ENCODE assay signal across 11 mouse cellular contexts in genomic region chr10:126935121-126935520, GRCm38 (mm10). TPM values are rescaled to one million over a fixed set of nuclear protein-coding genes. Genes with fewer than 3 reads are reported as not detected.
DNase-seq lines count a peak whose midpoint lies in the region; ATAC-seq and TF ChIP-seq lines count a peak whose summit lies in the region.
"Had no signal": no experiment of that assay in that cellular context is flagged by ENCODE, and none has a peak within 500 bp of the region (broad histone marks: within the 10 kb centered on the region; RNA-seq: fewer than 3 reads in every experiment).

No protein-coding gene starts in this region.

- ATAC-seq in heart, embryonic 11.5 days (replicated peaks; ENCODE audit: insufficient number of reproducible peaks, low FRiP score, low TSS enrichment), result no peak
- ATAC-seq in liver, embryonic 11.5 days (replicated peaks; ENCODE audit: low FRiP score), result no peak
- no peak for ATAC-seq in forebrain, embryonic 16.5 days
- ATAC-seq: Patski had no signal

- 83% methylated on average over 8 of the region's 8 CpGs for WGBS in heart, embryonic 11.5 days (ENCODE audit: insufficient replicate concordance)
- WGBS in liver, embryonic 11.5 days, result 76% methylated on average over 8 of the region's 8 CpGs
- 89% methylated on average over 8 of the region's 8 CpGs for WGBS in forebrain, embryonic 16.5 days
- 31% methylated on average over 8 of the region's 8 CpGs for WGBS in small intestine, adult 2 months

- peak overlapping the region; percentile 36; the same call in 1 of the 2 replicates for H3K27ac ChIP-seq in heart, embryonic 11.5 days (ENCODE audit: low read depth, low read length)
- no peak overlapping the region for H3K27ac ChIP-seq in liver, embryonic 11.5 days (ENCODE audit: low read depth, low read length)
- peak overlapping the region; percentile 76 for H3K27ac ChIP-seq in forebrain, embryonic 16.5 days (ENCODE audit: low read length)
- H3K27ac ChIP-seq in small intestine, adult 2 months (ENCODE audit: insufficient read depth, low read depth, low read length), result peak overlapping the region; percentile 93

- peaks cover 28% of the 10 kb centered on the region for H3K4me1 ChIP-seq in heart, embryonic 11.5 days (ENCODE audit: control insufficient read depth, insufficient read depth, low read length)
- peaks cover 8% of the 10 kb centered on the region for H3K4me1 ChIP-seq in liver, embryonic 11.5 days (replicated peaks; ENCODE audit: control insufficient read depth, insufficient read depth, low read length)
- peaks cover 25% of the 10 kb centered on the region for H3K4me1 ChIP-seq in forebrain, embryonic 16.5 days (replicated peaks; ENCODE audit: control insufficient read depth, insufficient read depth, low read length)
- H3K4me1 ChIP-seq in small intestine, adult 2 months (ENCODE audit: control insufficient read depth, insufficient read depth, insufficient read length, low read length), result peaks cover 17% of the 10 kb centered on the region

- H3K27me3 ChIP-seq in heart, embryonic 11.5 days (ENCODE audit: control insufficient read depth, insufficient read depth, low read length), result no peaks in the 10 kb centered on the region
- no peaks in the 10 kb centered on the region for H3K27me3 ChIP-seq in liver, embryonic 11.5 days (replicated peaks; ENCODE audit: control insufficient read depth, insufficient read depth, low read length)
- H3K27me3 ChIP-seq in forebrain, embryonic 16.5 days (replicated peaks; ENCODE audit: control insufficient read depth, insufficient read depth, low read length), result no peaks in the 10 kb centered on the region
- no peaks in the 10 kb centered on the region for H3K27me3 ChIP-seq in small intestine, adult 2 months (ENCODE audit: control insufficient read depth, insufficient read depth, low read length)
- H3K27me3 ChIP-seq: Patski had no signal

- no peak overlapping the region for H3K4me2 ChIP-seq in heart, embryonic 11.5 days
- H3K4me2 ChIP-seq in liver, embryonic 11.5 days, result no peak overlapping the region
- no peak overlapping the region for H3K4me2 ChIP-seq in forebrain, embryonic 16.5 days (ENCODE audit: low read length)

- H3K4me3 ChIP-seq in heart, embryonic 11.5 days (ENCODE audit: low read depth, low read length), result no peak overlapping the region
- no peak overlapping the region for H3K4me3 ChIP-seq in liver, embryonic 11.5 days (ENCODE audit: low read depth, low read length)
- H3K4me3 ChIP-seq in forebrain, embryonic 16.5 days (replicated peaks; ENCODE audit: low read length), result no peak overlapping the region
- H3K4me3 ChIP-seq in small intestine, adult 2 months (ENCODE audit: low read depth, low read length), result peak overlapping the region; percentile 56

- no peak for TF ChIP-seq CTCF in small intestine, adult 2 months (IDR thresholded peaks at IDR 0.05; ENCODE audit: extremely low read depth, insufficient read length, insufficient replicate concordance, low read depth, low read length)

- DNase-seq in heart, adult 11 months, result no peak
- no peak for DNase-seq in liver, embryonic 11.5 days (ENCODE audit: low spot score)
- DNase-seq in liver, result no peak
- no peak for DNase-seq in right cerebral cortex, postnatal 25 days
- DNase-seq in left cerebral cortex, adult 9 months (ENCODE audit: low spot score in 2 of 2), result no peak
- DNase-seq: adrenal gland, postnatal 36 days; B cell, adult 2 months had no signal

- no peaks in the 10 kb centered on the region; the same call in 1 of the 2 replicates for H3K9me3 ChIP-seq in heart, embryonic 11.5 days (replicated peaks; ENCODE audit: control insufficient read depth, low read length)
- 0 out of 2 replicates have a peak, but pooled peaks cover 2% of the 10 kb centered on the region for H3K9me3 ChIP-seq in liver, embryonic 11.5 days (ENCODE audit: control insufficient read depth, low read length)
- no peaks in the 10 kb centered on the region for H3K9me3 ChIP-seq in forebrain, embryonic 16.5 days (ENCODE audit: control insufficient read depth, low read length)

- no peaks in the 10 kb centered on the region for H3K36me3 ChIP-seq in heart, embryonic 11.5 days (ENCODE audit: control insufficient read depth, insufficient read depth, low read length)
- no peaks in the 10 kb centered on the region; the same call in 1 of the 2 replicates for H3K36me3 ChIP-seq in liver, embryonic 11.5 days (ENCODE audit: control insufficient read depth, insufficient read depth, low read length)
- no peaks in the 10 kb centered on the region for H3K36me3 ChIP-seq in forebrain, embryonic 16.5 days (ENCODE audit: control insufficient read depth, insufficient read depth)
- no peaks in the 10 kb centered on the region for H3K36me3 ChIP-seq in small intestine, adult 2 months (ENCODE audit: control insufficient read depth, insufficient read depth, low read length)

- TF ChIP-seq POLR2A in small intestine, adult 2 months (IDR thresholded peaks at IDR 0.05; ENCODE audit: low read depth, low read length), result no peak

- 0 out of 2 replicates have a peak overlapping the region, but pooled peaks have one; percentile 22 for H3K9ac ChIP-seq in heart, embryonic 11.5 days (ENCODE audit: low read depth, low read length)
- 0 out of 2 replicates have a peak overlapping the region, but pooled peaks have one; percentile 25 for H3K9ac ChIP-seq in liver, embryonic 11.5 days (ENCODE audit: low read depth, low read length)
- no peak overlapping the region for H3K9ac ChIP-seq in forebrain, embryonic 16.5 days (replicated peaks; ENCODE audit: low read depth, low read length)

RNA-seq across cellular contexts. Expression of gene Atp23, which starts 34.0 kb away (rescaled TPM):
- polyA plus RNA-seq in heart, embryonic 11.5 days (2014; fragmentation: Nextera tagmentation; extraction: Ambion mirVana), result 9.4 and 11.7 TPM in 2 replicates
- 21.4 and 21.8 TPM in 2 replicates for polyA plus RNA-seq in liver, embryonic 11.5 days (2014; fragmentation: Nextera tagmentation; extraction: Ambion mirVana)
- polyA plus RNA-seq in forebrain, embryonic 16.5 days (2015; fragmentation: Nextera tagmentation; extraction: Ambion mirVana), result 10.0 and 10.5 TPM in 2 replicates
- polyA plus RNA-seq in small intestine, adult 2 months (2012; rRNA removed), result 3.6 and 6.3 TPM in 2 replicates

RNA-seq across cellular contexts. Expression of gene Ctdsp2, which starts 43.4 kb away (rescaled TPM):
- polyA plus RNA-seq in heart, embryonic 11.5 days (2014; fragmentation: Nextera tagmentation; extraction: Ambion mirVana), result 47.3 and 47.6 TPM in 2 replicates
- 37.4 and 42.2 TPM in 2 replicates for polyA plus RNA-seq in liver, embryonic 11.5 days (2014; fragmentation: Nextera tagmentation; extraction: Ambion mirVana)
- 22.9 and 27.6 TPM in 2 replicates for polyA plus RNA-seq in forebrain, embryonic 16.5 days (2015; fragmentation: Nextera tagmentation; extraction: Ambion mirVana)
- polyA plus RNA-seq in small intestine, adult 2 months (2012; rRNA removed), result 43.9 and 118 TPM in 2 replicates
